Mouse (Mus musculus) testis, adult 2 months (tissue): Measurements from ENCODE around the gene Cbfa2t3. TPM values are rescaled to one million over a fixed set of nuclear protein-coding genes. Genes with fewer than 3 reads are reported as not detected.

Experiments
- H3K27ac ChIP-seq: fragments of 200-500 bp; 2 replicates; pipeline ENCODE4 v1.5.1; 2012; ENCODE audit warnings: low read depth, low read length; ENCODE audit not compliant: control insufficient read depth, insufficient read depth
- H3K27me3 ChIP-seq: fragments of 200-500 bp; 2 replicates; pipeline ENCODE4 v1.6.1; 2012; ENCODE audit warnings: mild to moderate bottlenecking, low read length, moderate library complexity; ENCODE audit not compliant: control insufficient read depth, insufficient read depth
- H3K36me3 ChIP-seq: fragments of 200-500 bp; 2 replicates; pipeline ENCODE4 v1.6.1; 2012; ENCODE audit warnings: mild to moderate bottlenecking, low read length; ENCODE audit not compliant: control insufficient read depth, insufficient read depth
- H3K4me1 ChIP-seq: fragments of 200-500 bp; 2 replicates; pipeline ENCODE4 v1.6.1; 2012; ENCODE audit warnings: low read length; ENCODE audit not compliant: control insufficient read depth, insufficient read depth
- H3K4me3 ChIP-seq: fragments of 200-500 bp; 2 replicates; pipeline ENCODE4 v1.5.1; 2012; ENCODE audit warnings: low read depth, mild to moderate bottlenecking, low read length, moderate library complexity, mixed read lengths; ENCODE audit not compliant: control insufficient read depth
- CTCF ChIP-seq: fragments of 200-500 bp; IDR thresholded peaks from 2 replicates; pipeline ENCODE4 v1.5.1; 2012; ENCODE audit warnings: low read depth, mild to moderate bottlenecking, inconsistent platforms, low read length, moderate library complexity; ENCODE audit not compliant: control insufficient read depth, insufficient read depth, insufficient replicate concordance
- POLR2A ChIP-seq: fragments of 200-500 bp; IDR thresholded peaks from 2 replicates; pipeline ENCODE4 v1.6.1; 2012; ENCODE audit warnings: low read depth, mild to moderate bottlenecking, inconsistent platforms, low read length, moderate library complexity; ENCODE audit not compliant: control insufficient read depth
- polyA plus RNA-seq: library from polyadenylated mRNA; depleted of rRNA; stranded (reverse); fragments of >200 nt; gene quantifications from 2 replicates; pipeline ENCODE4 v1.2.3, GENCODE M21; 2012

Cbfa2t3 gene
- polyA plus RNA-seq, 1 experiment: 0.59 TPM

DNA sequence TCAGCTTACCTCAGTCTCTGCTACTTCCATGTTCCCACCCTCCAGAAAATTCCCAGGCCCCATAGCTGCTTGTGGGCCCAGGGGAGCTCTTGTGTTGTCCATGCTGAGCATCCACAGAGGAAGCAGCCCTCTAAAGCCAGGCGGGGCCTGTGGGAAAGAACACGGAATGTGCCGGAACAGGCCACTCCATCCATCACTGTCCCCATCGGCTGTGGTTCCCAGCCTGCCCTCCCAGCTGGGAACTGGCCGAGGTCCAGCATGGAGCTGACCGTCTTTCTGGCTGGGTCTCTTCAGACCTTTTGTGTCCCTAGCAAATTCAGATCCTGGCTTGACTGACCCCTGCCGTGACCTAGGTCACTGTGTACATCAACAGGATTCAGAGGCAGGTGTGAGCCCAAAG, 44.1 kb downstream of the Cbfa2t3 start:
- peaks cover 8% of the 10 kb centered on the region for H3K4me1 ChIP-seq
- H3K4me3 ChIP-seq: no peak overlapping the region
- H3K36me3 ChIP-seq: no peaks in the 10 kb centered on the region
- H3K27ac ChIP-seq: no peak overlapping the region
- TF ChIP-seq POLR2A (no peak), CTCF (no peak)
- no peaks in the 10 kb centered on the region for H3K27me3 ChIP-seq

DNA sequence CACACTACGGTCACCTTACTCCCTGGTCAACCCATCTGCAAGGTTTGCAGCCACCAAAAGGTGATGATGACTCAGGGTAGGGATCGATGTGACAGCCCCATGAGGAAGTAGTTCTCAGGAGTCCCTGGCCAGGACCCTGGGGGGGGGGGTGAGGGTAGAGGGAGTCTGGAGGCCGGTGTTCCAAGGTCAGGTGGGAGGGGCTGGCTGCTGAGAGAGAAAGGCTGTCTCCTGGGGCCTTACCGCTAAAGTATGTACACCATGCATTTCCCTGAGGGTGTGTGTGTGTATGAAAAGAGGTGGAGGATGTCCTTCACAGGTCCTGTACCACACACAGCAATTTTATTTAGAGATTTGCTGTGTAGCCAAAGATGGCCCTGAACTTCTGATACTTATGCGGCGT, 46.3 kb downstream of the Cbfa2t3 start:
- Histone ChIP-seq H3K27me3 (no peaks in the 10 kb centered on the region), H3K4me1 (peaks cover 8% of the 10 kb centered on the region), H3K27ac (no peak overlapping the region), H3K4me3 (no peak overlapping the region), H3K36me3 (no peaks in the 10 kb centered on the region)
- TF ChIP-seq POLR2A (no peak), CTCF (no peak)

DNA sequence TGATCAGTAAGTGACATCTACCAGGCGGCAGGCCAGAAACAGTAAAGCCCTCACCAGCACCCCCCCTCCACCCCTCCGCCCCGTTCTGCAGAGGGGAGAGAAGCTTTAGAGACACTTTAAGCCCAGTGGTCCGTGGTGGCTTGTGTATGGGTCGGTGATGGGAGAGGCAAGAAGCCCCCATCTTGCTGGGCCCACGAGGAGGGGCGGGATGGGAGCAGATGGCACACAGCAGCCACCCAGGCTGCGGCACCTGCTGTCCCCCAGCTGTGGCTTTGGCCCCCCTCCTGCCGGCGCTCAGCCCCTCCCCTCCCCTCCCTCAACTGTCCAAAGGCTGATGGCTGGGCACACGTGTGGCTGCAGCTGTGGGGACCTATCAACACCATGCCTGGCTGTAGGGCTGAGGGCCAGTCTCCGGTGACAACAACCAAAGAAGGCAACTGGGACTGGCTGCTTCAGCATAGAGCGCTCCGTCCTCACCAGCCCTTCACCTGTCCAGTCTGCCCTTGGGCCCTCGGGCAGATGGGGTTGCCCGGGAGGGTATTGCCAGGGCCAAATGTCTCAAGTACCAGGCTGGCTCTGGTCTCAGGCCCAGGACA, 47.5 kb downstream of the Cbfa2t3 start:
- peaks cover 8% of the 10 kb centered on the region for H3K4me1 ChIP-seq
- no peak overlapping the region for H3K27ac ChIP-seq
- no peak for TF ChIP-seq CTCF
- TF ChIP-seq POLR2A: no peak
- H3K27me3 ChIP-seq: no peaks in the 10 kb centered on the region
- no peaks in the 10 kb centered on the region for H3K36me3 ChIP-seq
- H3K4me3 ChIP-seq: no peak overlapping the region

DNA sequence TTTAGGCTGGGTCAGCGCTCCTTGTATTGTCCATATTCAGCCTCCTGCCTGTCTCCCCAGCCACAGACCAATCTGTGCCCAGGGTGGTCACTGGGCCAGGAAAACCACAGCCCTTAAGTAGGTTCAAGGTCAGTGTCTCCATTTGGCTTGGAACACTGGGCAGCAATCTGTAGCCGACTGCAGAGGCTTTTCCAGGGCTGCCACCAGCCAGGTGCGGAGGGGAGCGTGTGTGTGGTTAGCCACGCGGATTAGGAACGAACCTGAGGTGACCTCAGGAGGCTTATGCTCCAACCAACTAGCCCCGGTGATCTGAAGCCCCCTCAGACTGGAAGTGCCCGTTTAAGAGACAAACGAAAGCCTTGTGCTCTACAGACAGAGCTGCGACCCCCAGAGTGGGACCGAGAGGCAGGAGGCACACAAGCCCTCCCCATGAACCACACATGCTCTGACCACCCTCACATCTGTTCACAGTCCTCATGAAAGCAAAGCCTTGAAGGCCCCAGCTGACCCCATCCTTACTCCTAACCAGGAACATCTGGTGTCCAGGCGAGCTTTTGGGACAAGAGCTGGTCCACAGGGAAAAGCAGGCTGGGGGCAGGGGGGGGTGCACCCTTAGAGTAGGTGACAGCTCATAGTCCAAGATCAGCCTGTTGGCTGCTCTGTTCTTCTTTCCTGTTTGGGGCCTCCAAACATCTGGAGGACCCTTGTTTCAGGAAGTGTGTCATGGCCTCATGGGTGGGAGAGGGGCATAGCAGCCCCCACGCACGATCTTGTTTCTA, 50.5 kb downstream of the Cbfa2t3 start:
- no peak for TF ChIP-seq CTCF
- TF ChIP-seq POLR2A: no peak
- no peak overlapping the region for H3K4me3 ChIP-seq
- H3K4me1 ChIP-seq: no peaks in the 10 kb centered on the region; the same call in none of the 2 replicates
- no peaks in the 10 kb centered on the region for H3K36me3 ChIP-seq
- H3K27me3 ChIP-seq: no peaks in the 10 kb centered on the region
- no peak overlapping the region for H3K27ac ChIP-seq

DNA sequence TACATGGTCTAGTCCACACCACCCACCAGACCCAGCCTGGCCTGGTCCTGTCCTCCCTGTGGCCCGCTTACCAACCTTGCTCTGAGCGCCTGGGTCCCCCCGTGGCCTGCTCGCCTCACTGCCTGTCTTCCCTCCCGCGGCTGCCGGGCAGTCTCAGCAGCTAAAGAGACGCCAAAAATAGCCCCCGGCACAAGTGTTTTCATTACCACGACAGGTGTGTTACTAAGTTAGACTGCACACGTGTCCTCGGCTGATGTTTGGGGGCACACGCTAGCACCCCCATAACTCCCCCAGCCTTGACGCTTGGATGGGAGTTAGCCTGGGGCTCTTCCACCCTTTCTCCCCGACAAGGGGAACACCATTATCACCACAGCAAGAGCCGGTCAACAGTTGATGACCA, 52.6 kb downstream of the Cbfa2t3 start:
- H3K27ac ChIP-seq: no peak overlapping the region
- H3K4me3 ChIP-seq: no peak overlapping the region
- H3K36me3 ChIP-seq: no peaks in the 10 kb centered on the region
- H3K4me1 ChIP-seq: no peaks in the 10 kb centered on the region; the same call in none of the 2 replicates
- no peak for TF ChIP-seq CTCF
- no peak for TF ChIP-seq POLR2A
- H3K27me3 ChIP-seq: no peaks in the 10 kb centered on the region

DNA sequence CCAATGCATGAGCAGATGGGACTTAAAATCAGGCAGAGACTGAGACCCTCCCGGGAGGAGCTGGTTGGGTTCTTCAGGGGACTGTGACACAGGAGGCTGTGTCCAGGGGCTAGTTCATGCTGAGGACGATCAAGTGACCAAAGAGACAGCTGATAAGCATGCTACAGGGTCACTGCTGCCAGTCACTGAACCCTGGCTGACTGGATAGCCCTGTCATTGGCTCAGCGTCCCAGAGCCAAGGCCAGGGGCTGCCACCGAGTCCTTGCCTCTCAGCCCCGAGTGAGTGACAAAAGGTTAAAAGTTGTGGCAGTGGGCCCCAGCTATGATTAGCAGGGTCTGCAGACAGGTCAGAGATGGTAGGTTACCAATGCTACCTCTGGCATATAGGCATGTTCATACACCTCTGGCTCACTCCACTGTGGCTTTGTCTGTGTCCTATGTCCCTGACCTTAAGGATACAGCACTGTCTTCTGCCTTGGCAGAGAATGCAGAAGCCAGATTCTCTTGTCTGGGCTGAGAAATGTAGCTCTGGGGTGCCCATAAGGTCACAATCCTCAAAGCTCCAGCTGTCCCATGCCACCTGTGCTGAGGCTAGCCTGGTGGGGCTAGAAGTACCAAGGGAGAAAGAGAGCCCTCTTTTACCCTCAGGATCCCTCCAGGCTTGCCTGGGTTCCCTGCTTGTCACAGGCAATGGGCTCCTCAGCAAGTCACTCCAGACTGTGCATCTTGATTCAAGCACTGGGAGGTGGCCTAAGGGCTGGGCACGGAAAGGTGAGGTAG, 54.5 kb downstream of the Cbfa2t3 start:
- no peaks in the 10 kb centered on the region for H3K36me3 ChIP-seq
- H3K4me3 ChIP-seq: no peak overlapping the region
- no peak overlapping the region for H3K27ac ChIP-seq
- no peaks in the 10 kb centered on the region for H3K27me3 ChIP-seq
- no peak for TF ChIP-seq CTCF
- TF ChIP-seq POLR2A: no peak
- no peaks in the 10 kb centered on the region; the same call in none of the 2 replicates for H3K4me1 ChIP-seq

DNA sequence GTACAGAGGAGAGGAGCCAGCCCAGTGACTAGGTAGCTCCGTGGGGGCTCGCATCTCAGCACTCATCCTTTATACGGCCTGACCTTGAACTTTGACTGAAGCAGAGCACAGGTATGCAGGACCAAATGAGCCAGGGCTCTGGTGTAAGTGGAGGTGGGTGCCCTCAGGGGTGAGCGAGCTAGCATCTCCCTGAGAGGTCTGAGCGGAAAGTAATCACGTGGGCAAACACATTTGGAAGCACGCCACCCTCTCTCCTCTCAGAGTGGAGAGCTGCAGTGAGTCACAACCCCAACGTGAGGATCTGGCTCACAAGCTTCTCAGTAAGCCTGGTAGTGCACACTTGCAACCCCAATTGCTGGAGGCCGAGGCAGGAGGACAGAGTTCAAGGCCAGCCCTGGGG, 56.8 kb downstream of the Cbfa2t3 start:
- no peaks in the 10 kb centered on the region for H3K36me3 ChIP-seq

More for the DNA sequence above, 56.8 kb downstream of the Cbfa2t3 start:
- TF ChIP-seq POLR2A: no peak
- no peak for TF ChIP-seq CTCF
- no peak overlapping the region for H3K27ac ChIP-seq
- no peaks in the 10 kb centered on the region for H3K27me3 ChIP-seq
- no peak overlapping the region for H3K4me3 ChIP-seq
- no peaks in the 10 kb centered on the region; the same call in none of the 2 replicates for H3K4me1 ChIP-seq
